Mouse (Mus musculus) ES-Bruce4 (cell line): ENCODE data around the gene Crmp1.

Source experiments
- CTCF ChIP-seq: IDR thresholded peaks from one replicate; pipeline ENCODE4 v1.8.1; 2011; ENCODE audit warnings: low read depth, low read length
- EP300 ChIP-seq: IDR thresholded peaks from 2 replicates; pipeline ENCODE4 v1.6.1; 2011; ENCODE audit warnings: low read depth, low read length; ENCODE audit not compliant: insufficient read depth

DNA sequence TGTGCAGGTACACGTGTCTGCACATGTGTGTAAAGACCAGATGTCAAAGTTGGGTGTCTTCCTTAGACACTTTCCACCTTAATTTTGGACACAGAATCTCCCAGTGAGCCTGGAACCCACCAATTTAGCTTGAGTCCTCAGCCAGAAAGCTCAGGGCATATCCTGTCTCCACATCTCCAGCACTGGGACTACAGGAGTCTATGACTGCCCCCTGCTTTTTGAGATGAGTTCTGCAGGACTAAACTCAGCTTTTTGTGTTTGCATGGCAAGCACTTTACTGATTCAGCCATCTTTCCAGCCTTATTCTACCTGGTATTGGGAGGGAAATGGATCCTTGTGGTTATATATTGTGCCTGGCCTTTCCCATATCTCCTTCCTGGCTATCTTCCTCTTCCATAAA is 36.3 kb upstream of the Crmp1 start:
- TF ChIP-seq CTCF = no peak
- no peak for TF ChIP-seq EP300
